Mouse (Mus musculus): ENCODE results near the gene Polr3gl. TPM values are rescaled to one million over a fixed set of nuclear protein-coding genes. Genes with fewer than 3 reads are reported as not detected.

Polr3gl gene
- polyA plus RNA-seq (2017; shearing (Covaris generic)) = 37.8 TPM

GRCm38 (mm10) chr3:96593790-96594560, at the start of gene Polr3gl:
Gene Polr3gl (minus strand): TSS chr3:96594181.

GRCm38 (mm10) chr3:96634928-96635879, 41.2 kb upstream of the Polr3gl start, which contains the start of the genes Pex11b and Gm42957:
Gene Pex11b (plus strand): TSS chr3:96635376.
Gene Gm42957 (plus strand): TSS chr3:96635474.

DNA sequence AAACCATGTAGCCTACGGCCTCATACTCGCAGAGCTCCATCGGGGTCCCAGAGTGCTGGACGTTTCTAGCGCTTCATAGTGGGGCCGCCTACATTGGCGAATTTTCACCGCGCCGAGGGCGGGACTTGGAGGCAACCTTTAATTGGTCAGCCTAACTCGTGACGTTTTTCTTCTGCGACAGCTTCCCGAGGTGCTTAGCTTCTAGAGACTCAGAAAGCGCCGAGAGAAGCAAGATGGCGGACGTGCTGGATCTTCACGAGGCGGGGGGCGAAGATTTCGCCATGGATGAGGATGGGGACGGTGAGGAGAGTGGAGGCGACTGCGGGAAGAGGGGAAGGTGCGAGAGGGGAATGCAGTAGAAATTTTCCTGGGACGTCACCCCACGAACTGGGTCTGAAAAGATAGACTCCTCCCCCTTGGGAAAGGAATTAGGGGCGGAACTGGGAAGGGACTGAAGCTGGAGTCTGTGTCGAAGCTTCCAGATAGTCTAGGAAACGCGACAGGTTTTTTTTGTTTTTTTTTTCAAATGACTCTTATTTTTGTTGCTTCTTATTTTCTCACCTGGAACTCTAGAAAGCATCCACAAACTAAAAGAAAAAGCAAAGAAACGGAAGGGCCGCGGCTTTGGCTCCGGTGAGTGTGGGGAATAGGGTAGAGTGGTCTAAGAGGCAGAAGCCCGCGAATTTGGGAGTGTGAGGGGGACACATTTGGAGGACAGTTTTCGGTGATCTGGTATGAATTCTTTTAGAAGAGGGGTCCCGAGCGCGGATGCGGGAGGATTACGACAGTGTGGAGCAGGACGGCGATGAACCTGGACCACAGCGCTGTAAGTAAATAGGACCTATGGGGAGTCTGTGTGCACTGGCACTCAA, 36.0 kb upstream of the Polr3gl start, which contains the start of gene Rbm8a:
Rbm8a (plus strand) TSS at position 205 of the 872 bp plus-strand sequence.

GRCm38 (mm10) chr3:96600639-96601250, 6.8 kb upstream of the Polr3gl start, which contains the start of gene Lix1l:
Gene Lix1l (plus strand): TSS chr3:96601149.

DNA sequence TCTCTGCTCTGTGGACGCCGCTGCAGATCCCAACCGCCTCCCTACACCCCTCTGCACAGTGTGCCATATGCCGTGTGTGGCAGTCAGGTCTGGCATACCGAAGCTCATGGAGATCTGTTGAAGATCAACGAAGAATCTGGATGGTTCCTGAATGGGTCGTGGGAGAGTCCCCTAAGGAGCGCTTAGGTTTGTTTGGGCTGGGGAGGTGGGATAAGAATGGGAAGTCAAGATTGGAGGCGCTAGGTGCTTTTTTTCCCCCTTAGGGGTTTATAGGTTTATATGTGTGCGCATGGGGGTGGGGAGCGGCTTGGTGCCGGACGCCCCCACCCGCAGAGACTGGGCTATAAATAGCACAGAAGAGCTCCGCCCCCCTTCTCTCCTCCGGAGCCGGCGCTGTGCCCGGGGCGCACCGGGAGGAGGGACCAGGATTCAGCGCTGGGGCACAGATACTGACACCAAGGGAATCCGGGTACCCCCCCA, 2.3 kb upstream of the Polr3gl start, which contains the start of gene Ankrd34a:
Ankrd34a (plus strand) TSS at position 409 of the 480 bp plus-strand sequence.

GRCm38 (mm10) chr3:96576690-96577541, 17.1 kb downstream of the Polr3gl start, which contains the start of gene Gm16253:
Gene Gm16253 (plus strand): TSS chr3:96576984.

DNA sequence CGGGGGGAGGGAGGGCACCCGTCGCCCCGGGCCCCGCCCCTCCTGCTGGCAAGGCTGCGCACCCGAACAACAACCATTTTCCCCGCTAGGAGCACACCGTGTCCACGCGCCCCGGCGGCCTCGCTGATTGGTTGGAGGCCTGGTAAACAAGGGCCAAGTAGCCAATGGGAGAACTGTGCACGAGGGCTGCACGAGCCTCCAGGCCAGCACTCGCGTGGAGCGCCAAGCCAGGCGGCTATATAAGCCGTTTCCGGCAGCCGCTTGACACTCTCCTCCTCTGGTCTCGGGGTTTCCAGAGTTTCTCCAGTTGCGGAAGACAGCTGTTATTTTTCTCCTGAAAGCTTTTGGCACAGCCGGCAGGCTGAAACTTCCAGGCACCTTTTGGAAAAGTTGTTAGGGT, 36.3 kb downstream of the Polr3gl start, which contains the start of gene Txnip:
Txnip (plus strand) TSS at position 264 of the 400 bp plus-strand sequence.

Other genes with a start within 250 kb of the Polr3gl start
- gene BC107364, start 141.9 kb downstream of the Polr3gl start, polyA plus RNA-seq (2017; shearing (Covaris generic)) = not detected
- not detected for gene Hfe2, start 69.0 kb downstream of the Polr3gl start, polyA plus RNA-seq (2017; shearing (Covaris generic))
- gene Txnip, start 36.2 kb downstream of the Polr3gl start, polyA plus RNA-seq (2017; shearing (Covaris generic)) = 1,390 TPM
- 1.1 TPM for gene Gm16253, start 17.2 kb downstream of the Polr3gl start, polyA plus RNA-seq (2017; shearing (Covaris generic))
- gene Ankrd34a, start 2.5 kb upstream of the Polr3gl start, polyA plus RNA-seq (2017; shearing (Covaris generic)) = not detected
- gene Lix1l, start 7.0 kb upstream of the Polr3gl start, polyA plus RNA-seq (2017; shearing (Covaris generic)) = 0.74 TPM
- 331 TPM for gene Rbm8a, start 35.8 kb upstream of the Polr3gl start, polyA plus RNA-seq (2017; shearing (Covaris generic))
- gene Pex11b, start 41.2 kb upstream of the Polr3gl start, polyA plus RNA-seq (2017; shearing (Covaris generic)) = 92.9 TPM
- gene Gm42957, start 41.3 kb upstream of the Polr3gl start, polyA plus RNA-seq (2017; shearing (Covaris generic)) = 0.12 TPM
- gene Itga10, start 51.4 kb upstream of the Polr3gl start, polyA plus RNA-seq (2017; shearing (Covaris generic)) = 0.19 TPM
- gene Ankrd35, start 76.0 kb upstream of the Polr3gl start, polyA plus RNA-seq (2017; shearing (Covaris generic)) = 0.19 TPM
- 24.3 TPM for gene Pias3, start 102.2 kb upstream of the Polr3gl start, polyA plus RNA-seq (2017; shearing (Covaris generic))
- 1.2 TPM for gene Nudt17, start 114.4 kb upstream of the Polr3gl start, polyA plus RNA-seq (2017; shearing (Covaris generic))
- gene Polr3c, start 133.4 kb upstream of the Polr3gl start, polyA plus RNA-seq (2017; shearing (Covaris generic)) = 83.3 TPM
- gene Rnf115, start 133.5 kb upstream of the Polr3gl start, polyA plus RNA-seq (2017; shearing (Covaris generic)) = 26.3 TPM
- not detected for gene Pdzk1, start 235.1 kb upstream of the Polr3gl start, polyA plus RNA-seq (2017; shearing (Covaris generic))
- gene Cd160, start 235.2 kb upstream of the Polr3gl start, polyA plus RNA-seq (2017; shearing (Covaris generic)) = 40.3 TPM